Mouse (Mus musculus) hindbrain, embryonic 13.5 days (tissue): ENCODE measurements around the gene Emp3. TPM values are rescaled to one million over a fixed set of nuclear protein-coding genes. Genes with fewer than 3 reads are reported as not detected.

ENCODE experiments used
- ATAC-seq: fragments of 200-750 bp; cut with Nextera tagmentation; 2 replicates; pipeline ENCODE4 v1.8.0; 2017; ENCODE audit warnings: moderate TSS enrichment; ENCODE audit not compliant: low FRiP score
- H3K27ac ChIP-seq: fragments of 300-500 bp; sonication (generic); 2 replicates; pipeline ENCODE4 v1.5.1; 2015; ENCODE audit warnings: inconsistent platforms, mild to moderate bottlenecking, moderate library complexity
- H3K27me3 ChIP-seq: fragments of 300-500 bp; sonication (generic); 2 replicates; pipeline ENCODE4 v1.6.1; 2015; ENCODE audit warnings: mild to moderate bottlenecking, inconsistent platforms
- H3K36me3 ChIP-seq: fragments of 300-500 bp; sonication (generic); 2 replicates; pipeline ENCODE4 v1.6.1; 2015; ENCODE audit warnings: mild to moderate bottlenecking, inconsistent platforms
- H3K4me1 ChIP-seq: fragments of 300-500 bp; sonication (generic); replicated peaks from 2 replicates; pipeline ENCODE4 v1.6.1; 2015; ENCODE audit warnings: inconsistent platforms
- H3K4me2 ChIP-seq: fragments of 300-500 bp; sonication (generic); 2 replicates; pipeline ENCODE4 v1.6.1; 2015; ENCODE audit warnings: inconsistent platforms, mild to moderate bottlenecking, moderate library complexity
- H3K4me3 ChIP-seq: fragments of 300-500 bp; sonication (generic); 2 replicates; pipeline ENCODE4 v1.5.1; 2015; ENCODE audit warnings: mild to moderate bottlenecking, inconsistent platforms
- H3K9ac ChIP-seq: fragments of 300-500 bp; sonication (generic); 2 replicates; pipeline ENCODE4 v1.6.1; 2015; ENCODE audit warnings: mild to moderate bottlenecking, inconsistent platforms
- H3K9me3 ChIP-seq: fragments of 300-500 bp; sonication (generic); 2 replicates; pipeline ENCODE4 v1.6.1; 2016; ENCODE audit warnings: inconsistent platforms
- WGBS: fragments of 180-500 bp; shearing (Covaris S2); methylation state at CpG from one replicate; pipeline ENCODE4 v1.1.7; 2015; 5-methylcytosine and 5-hydroxymethylcytosine counted together
- polyA plus RNA-seq: library from polyadenylated mRNA; unstranded; fragments of >200 nt; fragmentation: Nextera tagmentation; extraction: Ambion mirVana; gene quantifications from 2 replicates; pipeline ENCODE4 v1.2.1, GENCODE M21; 2015

The Emp3 gene
- polyA plus RNA-seq, 1 experiment from 2014 or later = 33.7 TPM

GRCm38 (mm10) chr7:45922928-45923761 lies 1.9 kb upstream of the Emp3 start:
- H3K36me3 ChIP-seq = no peaks in the 10 kb centered on the region; the same call in 1 of the 2 replicates
- peak overlapping the region; percentile 64 for H3K9ac ChIP-seq
- H3K27me3 ChIP-seq = peaks cover 33% of the 10 kb centered on the region
- H3K9me3 ChIP-seq = no peaks in the 10 kb centered on the region
- WGBS = under 1% methylated on average over 37 of the region's 37 CpGs
- peak overlapping the region; percentile 86 for H3K27ac ChIP-seq
- peak overlapping the region; percentile 44 for H3K4me3 ChIP-seq
- H3K4me2 ChIP-seq = peak overlapping the region; percentile 61
- peaks cover 15% of the 10 kb centered on the region for H3K4me1 ChIP-seq
- peak; percentile 91 for ATAC-seq

- Histone ChIP-seq H3K4me3 (no peak overlapping the region; the same call in 1 of the 2 replicates), H3K27ac (peak overlapping the region; percentile 86), H3K4me2 (peak overlapping the region; percentile 61), H3K4me1 (peaks cover 23% of the 10 kb centered on the region), H3K9me3 (no peaks in the 10 kb centered on the region), H3K9ac (peak overlapping the region; percentile 58), H3K27me3 (peaks cover 23% of the 10 kb centered on the region), H3K36me3 (no peaks in the 10 kb centered on the region; the same call in 1 of the 2 replicates)
- 92% methylated on average over 12 of the region's 12 CpGs for WGBS
- ATAC-seq = no peak
These were observed 871 bp upstream of the Emp3 start for GRCm38 (mm10) chr7:45921950-45922600.

DNA sequence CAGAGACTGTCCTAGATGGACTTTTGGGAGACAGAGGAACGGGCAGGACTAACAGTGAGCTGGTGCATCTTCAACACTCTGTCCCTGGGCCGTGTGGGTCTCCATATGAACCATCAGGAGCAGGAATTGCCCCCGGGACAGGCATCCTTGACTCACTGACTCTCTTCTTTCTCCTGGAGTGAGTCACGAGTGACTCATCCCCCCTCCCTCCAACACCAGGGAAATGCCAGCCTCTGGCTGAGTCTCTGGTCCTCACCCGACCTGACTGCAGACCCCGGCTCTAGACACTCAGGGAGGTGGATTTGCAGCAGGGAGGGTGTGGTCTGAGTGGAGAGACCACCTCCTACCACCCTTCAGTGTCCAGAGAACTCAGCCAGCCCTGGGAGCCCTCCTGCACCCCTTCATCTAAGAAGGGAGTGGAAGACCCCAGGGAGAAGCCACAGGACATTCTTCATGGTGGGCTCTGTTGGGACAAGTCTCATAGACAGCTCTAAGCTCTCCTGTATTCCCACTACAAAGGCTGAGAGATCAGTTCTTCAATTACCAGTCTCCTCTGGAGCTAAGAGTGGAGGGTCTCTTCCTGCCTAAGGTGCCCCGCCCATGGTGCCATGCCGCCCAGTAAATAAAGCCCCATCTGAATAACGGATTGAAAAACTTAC lies 492 bp downstream of the Emp3 start:
- Histone ChIP-seq H3K27me3 (peaks cover 14% of the 10 kb centered on the region; the same call in 1 of the 2 replicates), H3K4me1 (peaks cover 36% of the 10 kb centered on the region), H3K4me3 (peak overlapping the region; percentile 11), H3K36me3 (no peaks in the 10 kb centered on the region), H3K9me3 (no peaks in the 10 kb centered on the region), H3K27ac (no peak overlapping the region), H3K9ac (peak overlapping the region; percentile 35; the same call in 1 of the 2 replicates), H3K4me2 (peak overlapping the region; percentile 32)
- ATAC-seq = no peak
- 58% methylated on average over 9 of the region's 9 CpGs for WGBS

GRCm38 (mm10) chr7:45919761-45920160 lies 1.4 kb downstream of the Emp3 start:
- Histone ChIP-seq H3K27me3 (peaks cover 14% of the 10 kb centered on the region; the same call in 1 of the 2 replicates), H3K27ac (no peak overlapping the region), H3K36me3 (no peaks in the 10 kb centered on the region), H3K4me1 (peaks cover 36% of the 10 kb centered on the region), H3K4me2 (peak overlapping the region; percentile 32; the same call in 1 of the 2 replicates), H3K4me3 (no peak overlapping the region), H3K9ac (no peak overlapping the region), H3K9me3 (no peaks in the 10 kb centered on the region)
- 84% methylated on average over 4 of the region's 4 CpGs for WGBS
- no peak for ATAC-seq

- no peaks in the 10 kb centered on the region for H3K9me3 ChIP-seq
- peaks cover 35% of the 10 kb centered on the region for H3K4me1 ChIP-seq
- whole genome bisulfite sequencing = 67% methylated on average over 14 of the region's 14 CpGs
- H3K9ac ChIP-seq = no peak overlapping the region
- no peak overlapping the region for H3K27ac ChIP-seq
- H3K4me3 ChIP-seq = no peak overlapping the region
- peaks cover 14% of the 10 kb centered on the region; the same call in 1 of the 2 replicates for H3K27me3 ChIP-seq
- no peak overlapping the region for H3K4me2 ChIP-seq
- no peaks in the 10 kb centered on the region for H3K36me3 ChIP-seq
- no peak for ATAC-seq
These were observed 2.0 kb downstream of the Emp3 start for GRCm38 (mm10) chr7:45919083-45919671.

DNA sequence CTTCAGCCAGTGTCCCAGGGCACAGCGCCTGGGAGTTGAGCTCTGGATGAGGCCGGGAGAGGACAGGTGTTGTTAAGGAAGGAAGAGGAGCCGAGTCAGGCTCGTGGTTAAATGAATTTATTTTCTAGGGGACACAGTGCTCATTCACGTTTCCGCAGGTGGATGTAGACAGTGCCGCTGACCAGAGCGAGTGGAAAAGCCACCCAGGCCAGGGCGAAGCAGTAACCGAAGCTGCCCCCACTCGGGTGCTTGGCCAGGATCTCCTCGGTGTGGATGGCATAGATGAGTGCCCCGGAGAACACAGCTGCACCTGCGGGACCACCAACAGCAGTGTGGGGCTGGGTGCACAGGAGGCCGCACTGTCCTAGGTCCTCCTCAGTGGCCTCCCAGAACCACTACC lies 3.3 kb downstream of the Emp3 start:
- peak overlapping the region; percentile 56; the same call in 1 of the 2 replicates for H3K9ac ChIP-seq
- WGBS = 86% methylated on average over 15 of the region's 15 CpGs
- H3K27ac ChIP-seq = peak overlapping the region; percentile 91; the same call in 1 of the 2 replicates
- peaks cover 14% of the 10 kb centered on the region; the same call in 1 of the 2 replicates for H3K27me3 ChIP-seq
- peaks cover 30% of the 10 kb centered on the region for H3K4me1 ChIP-seq
- H3K9me3 ChIP-seq = no peaks in the 10 kb centered on the region
- no peak for ATAC-seq
- peaks cover 3% of the 10 kb centered on the region; the same call in 1 of the 2 replicates for H3K36me3 ChIP-seq
- H3K4me2 ChIP-seq = no peak overlapping the region
- H3K4me3 ChIP-seq = no peak overlapping the region

- Histone ChIP-seq H3K4me3 (peak overlapping the region; percentile 31), H3K36me3 (peaks cover 7% of the 10 kb centered on the region; the same call in 1 of the 2 replicates), H3K9ac (peak overlapping the region; percentile 56), H3K4me1 (peaks cover 22% of the 10 kb centered on the region), H3K9me3 (no peaks in the 10 kb centered on the region), H3K4me2 (peak overlapping the region; percentile 49), H3K27ac (peak overlapping the region; percentile 91), H3K27me3 (peaks cover 14% of the 10 kb centered on the region; the same call in 1 of the 2 replicates)
- peak; percentile 38; the same call in 1 of the 2 replicates for ATAC-seq
- WGBS = 28% methylated on average over 13 of the region's 13 CpGs
These were observed 4.0 kb downstream of the Emp3 start for GRCm38 (mm10) chr7:45917004-45917704.

DNA sequence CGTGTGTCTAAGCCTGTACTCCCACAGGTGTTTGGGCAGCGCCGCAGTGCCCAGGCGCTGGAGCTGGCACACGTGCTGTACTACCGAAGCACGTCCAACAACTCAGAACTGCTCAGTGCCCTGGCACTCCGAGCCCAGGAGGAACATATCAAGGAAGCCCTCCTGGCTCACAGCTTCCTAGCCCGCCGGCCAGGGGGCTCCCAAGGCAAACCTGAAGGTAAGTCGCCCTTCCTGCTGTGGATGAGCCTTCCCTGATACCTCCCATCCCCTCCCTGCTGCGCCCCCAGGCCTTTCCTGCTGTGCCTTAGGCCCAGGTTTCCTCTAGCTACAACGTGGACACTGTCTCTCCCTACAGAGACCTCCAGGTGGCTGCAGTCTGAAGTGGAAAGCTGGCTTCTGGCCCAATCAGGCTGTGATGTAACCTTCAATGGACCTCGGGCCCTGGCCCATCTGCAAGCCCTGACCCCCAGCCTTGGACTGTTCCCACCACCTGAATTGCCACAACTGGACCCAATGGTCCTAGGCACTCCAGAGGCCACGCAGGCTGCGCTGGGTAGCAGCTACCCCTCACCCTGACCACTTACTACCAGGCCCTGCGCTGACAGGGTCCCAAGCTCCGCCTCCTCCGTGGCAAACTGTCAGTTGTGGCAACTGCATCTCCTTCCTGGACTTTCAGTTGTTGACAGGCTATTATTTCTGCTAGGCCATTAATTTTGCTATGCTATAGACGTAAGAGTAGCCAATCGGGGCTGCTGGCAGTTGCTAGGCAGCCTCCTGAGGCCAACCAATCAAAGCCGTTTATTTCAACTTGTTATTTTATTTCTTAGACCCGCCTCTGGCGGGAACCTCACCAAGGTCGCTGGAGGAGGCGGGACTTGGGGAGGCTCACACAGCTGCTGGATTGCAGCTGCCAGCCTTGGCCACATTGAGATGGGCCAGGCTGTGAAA lies 4.9 kb downstream of the Emp3 start:
- Histone ChIP-seq H3K36me3 (peaks cover 8% of the 10 kb centered on the region), H3K27ac (peak overlapping the region; percentile 91), H3K27me3 (peaks cover 14% of the 10 kb centered on the region; the same call in 1 of the 2 replicates), H3K4me1 (peaks cover 21% of the 10 kb centered on the region), H3K4me3 (peak overlapping the region; percentile 31), H3K4me2 (peak overlapping the region; percentile 49), H3K9me3 (no peaks in the 10 kb centered on the region), H3K9ac (peak overlapping the region; percentile 56)
- 34% methylated on average over 26 of the region's 26 CpGs for WGBS
- peak; percentile 87 for ATAC-seq

GRCm38 (mm10) chr7:45915011-45915410 lies 6.2 kb downstream of the Emp3 start:
- H3K27me3 ChIP-seq = 0 out of 2 replicates have a peak, but pooled peaks cover 4% of the 10 kb centered on the region

DNA sequence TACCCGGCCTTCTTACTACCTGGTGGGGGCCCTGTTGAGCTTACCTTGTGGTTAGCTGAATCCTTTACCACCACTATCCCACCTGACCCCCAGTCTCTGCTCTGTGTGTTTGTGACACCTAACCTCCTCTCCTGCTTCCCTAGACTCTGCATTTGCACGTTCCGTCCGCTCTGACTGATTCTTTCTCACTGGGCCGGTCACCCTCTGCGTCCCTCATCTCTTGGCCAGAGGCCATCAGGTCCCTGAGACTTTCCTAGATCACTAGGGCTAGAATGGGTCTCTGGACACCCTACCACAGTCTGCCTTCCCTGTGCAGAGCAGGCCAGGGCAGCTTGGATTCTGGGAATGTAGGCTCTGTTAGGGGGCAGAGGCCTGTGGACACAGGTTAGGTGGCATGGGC lies 7.1 kb downstream of the Emp3 start:
- Histone ChIP-seq H3K4me3 (no peak overlapping the region), H3K4me1 (peaks cover 21% of the 10 kb centered on the region), H3K4me2 (no peak overlapping the region), H3K9me3 (no peaks in the 10 kb centered on the region), H3K27ac (no peak overlapping the region), H3K36me3 (peaks cover 29% of the 10 kb centered on the region), H3K27me3 (0 out of 2 replicates have a peak, but pooled peaks cover under 1% of the 10 kb centered on the region), H3K9ac (no peak overlapping the region)
- no peak for ATAC-seq
- 90% methylated on average over 6 of the region's 6 CpGs for WGBS

More at GRCm38 (mm10) chr7:45915011-45915410, 6.2 kb downstream of the Emp3 start:
- 96% methylated on average over 5 of the region's 5 CpGs for WGBS
- H3K4me3 ChIP-seq = no peak overlapping the region
- H3K9ac ChIP-seq = 0 out of 2 replicates have a peak overlapping the region, but pooled peaks have one; percentile 15
- peaks cover 21% of the 10 kb centered on the region for H3K4me1 ChIP-seq
- no peaks in the 10 kb centered on the region for H3K9me3 ChIP-seq
- H3K36me3 ChIP-seq = peaks cover 19% of the 10 kb centered on the region
- no peak overlapping the region for H3K4me2 ChIP-seq
- ATAC-seq = no peak
- H3K27ac ChIP-seq = no peak overlapping the region
